Mouse (Mus musculus) ES-E14 (cell line): ENCODE data around the gene Nol4l. TPM values are rescaled to one million over a fixed set of nuclear protein-coding genes. Genes with fewer than 3 reads are reported as not detected.
"Not testable (repeated sequence)": the region's sequence is repeated elsewhere in the genome, so short reads cannot be mapped to it uniquely, and the experiment has no call there.

Experiments
- DNase-seq: peaks from one replicate; pipeline ENCODE4 v3.0.0-alpha.2; 2013; ENCODE audit warnings: low read depth, low spot score
- H3K27ac ChIP-seq: 2 replicates; pipeline ENCODE4 v1.5.1; 2012; ENCODE audit warnings: low read depth, mild to moderate bottlenecking, low read length, moderate library complexity, mixed read lengths; ENCODE audit not compliant: poor library complexity, insufficient read depth, severe bottlenecking
- H3K36me3 ChIP-seq: 2 replicates; pipeline ENCODE4 v1.6.1; 2012; ENCODE audit warnings: mild to moderate bottlenecking, low read length, moderate library complexity, mixed read lengths; ENCODE audit not compliant: control insufficient read depth, poor library complexity, insufficient read depth, severe bottlenecking
- H3K4me1 ChIP-seq, 2 experiments: fragments of 150-350 bp in 1 of 2; sonication (generic) in 1 of 2; 2 replicates each; pipeline ENCODE4 v1.6.1; 2012; ENCODE audit warnings: low read length in 2 of 2, mild to moderate bottlenecking in 1 of 2, mixed read lengths in 1 of 2; ENCODE audit not compliant: control insufficient read depth in 2 of 2, insufficient read depth in 2 of 2, poor library complexity in 1 of 2
- H3K4me3 ChIP-seq, 2 experiments: fragments of 150-350 bp in 1 of 2; sonication (generic) in 1 of 2; 2 replicates each; pipeline ENCODE4 v1.5.1; 2012; ENCODE audit warnings: low read length in 2 of 2, low read depth in 1 of 2, mild to moderate bottlenecking in 1 of 2, mixed read lengths in 1 of 2; ENCODE audit not compliant: insufficient read depth in 1 of 2, poor library complexity in 1 of 2, severe bottlenecking in 1 of 2
- H3K9ac ChIP-seq: 2 replicates; pipeline ENCODE4 v1.6.1; 2012; ENCODE audit warnings: low read depth, mild to moderate bottlenecking, low read length, mixed read lengths; ENCODE audit not compliant: poor library complexity, insufficient read depth, severe bottlenecking
- H3K9me3 ChIP-seq: fragments of 150-350 bp; sonication (generic); 2 replicates; pipeline ENCODE4 v1.6.1; 2012; ENCODE audit warnings: low read depth, mild to moderate bottlenecking, low read length; ENCODE audit not compliant: control insufficient read depth, insufficient read depth
- CHD2 ChIP-seq: IDR thresholded peaks from 2 replicates; pipeline ENCODE4 v1.6.1; 2014; ENCODE audit warnings: mild to moderate bottlenecking, low read depth, low read length, inconsistent platforms
- HCFC1 ChIP-seq: IDR thresholded peaks from 2 replicates; pipeline ENCODE4 v1.6.1; 2012; ENCODE audit warnings: low read length, inconsistent platforms, borderline replicate concordance; ENCODE audit not compliant: insufficient read depth
- MAFK ChIP-seq: IDR thresholded peaks from 2 replicates; pipeline ENCODE4 v1.6.1; 2014; ENCODE audit warnings: mild to moderate bottlenecking, low read depth, low read length, inconsistent platforms; ENCODE audit not compliant: insufficient read depth
- ZC3H11A ChIP-seq: IDR thresholded peaks from 2 replicates; pipeline ENCODE4 v1.6.1; 2012; ENCODE audit warnings: low read depth, mild to moderate bottlenecking, inconsistent platforms, low read length, borderline replicate concordance
- ZNF384 ChIP-seq: IDR thresholded peaks from 2 replicates; pipeline ENCODE4 v1.6.1; 2012; ENCODE audit warnings: low read depth, low read length, inconsistent platforms
- in situ Hi-C, 2 experiments: fragments of 600-800 bp; cut with MboI; formaldehyde crosslinking; loops; one replicate each; pipeline ENCODE4 v1.15.1; 2025; ENCODE audit warnings: low sequenced_read_pairs in 2 of 2, inconsistent platforms in 1 of 2; ENCODE audit not compliant: unreplicated experiment in 2 of 2
- total RNA-seq: library from RNA; depleted of rRNA; stranded (reverse); fragments of 300-350 nt; gene quantifications from 2 replicates; pipeline ENCODE4 v1.2.3, GENCODE M21; 2012

Gene Nol4l
- total RNA-seq, 1 experiment, result 3.8 TPM

DNA sequence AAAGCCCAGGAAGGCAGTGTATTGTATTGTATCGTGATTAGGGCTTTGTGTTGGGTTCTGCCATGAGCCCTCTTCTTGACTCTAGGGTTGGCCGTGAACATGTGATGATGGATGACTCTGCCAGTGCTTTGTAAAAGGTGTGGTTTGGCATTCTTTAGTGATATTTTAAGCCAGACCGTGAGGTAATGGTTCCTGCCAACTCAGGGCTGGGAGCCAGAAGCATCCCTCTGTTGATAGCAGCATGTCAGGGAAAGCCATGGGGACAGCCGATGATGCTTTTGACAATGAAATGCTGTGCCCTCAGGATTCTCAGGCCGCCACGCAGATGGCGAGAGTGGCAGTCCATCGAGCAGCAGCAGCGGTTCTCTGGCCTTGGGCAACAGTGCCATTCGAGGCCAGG is 136.7 kb downstream of the Nol4l start:
- in situ Hi-C loops, result no loop called here
- Histone ChIP-seq H3K36me3 (peaks cover 37% of the 10 kb centered on the region), H3K9me3 (no peaks in the 10 kb centered on the region), H3K27ac (no peak overlapping the region), H3K9ac (no peak overlapping the region), H3K4me1 (0 out of 4 replicates have a peak, but pooled peaks cover 0 to 2% of the 10 kb centered on the region in 2 experiments), H3K4me3 (no peak overlapping the region)
- no peak for DNase-seq
- TF ChIP-seq CHD2 (no peak), HCFC1 (no peak), ZNF384 (no peak), ZC3H11A (no peak), MAFK (no peak)

DNA sequence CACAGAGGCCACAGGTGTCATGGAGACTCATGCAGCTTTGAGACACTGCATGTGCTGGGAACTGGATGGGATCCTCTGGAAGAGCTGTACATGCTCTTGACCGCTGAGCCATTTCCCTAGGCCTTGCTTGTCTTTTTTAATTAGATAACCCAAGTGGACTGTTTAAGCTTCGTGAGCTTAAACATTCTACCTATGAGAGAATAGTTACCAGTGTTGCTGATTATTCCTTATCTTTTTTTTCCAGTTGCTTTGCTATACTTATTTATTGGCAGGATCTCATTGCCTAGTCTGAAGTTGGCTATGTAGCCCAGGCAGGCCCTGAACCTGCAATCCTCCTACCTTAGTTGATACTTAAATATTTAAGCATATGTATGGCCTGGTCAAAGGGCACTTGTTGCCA is 139.9 kb downstream of the Nol4l start:
- Histone ChIP-seq H3K27ac (no peak overlapping the region), H3K9ac (no peak overlapping the region), H3K36me3 (peaks cover 26% of the 10 kb centered on the region), H3K4me1 (no peaks in the 10 kb centered on the region), H3K9me3 (no peaks in the 10 kb centered on the region), H3K4me3 (no peak overlapping the region)
- DNase-seq, result no peak
- in situ Hi-C loops, result no loop called here
- TF ChIP-seq HCFC1 (no peak), ZC3H11A (no peak), ZNF384 (no peak), CHD2 (no peak), MAFK (no peak)

DNA sequence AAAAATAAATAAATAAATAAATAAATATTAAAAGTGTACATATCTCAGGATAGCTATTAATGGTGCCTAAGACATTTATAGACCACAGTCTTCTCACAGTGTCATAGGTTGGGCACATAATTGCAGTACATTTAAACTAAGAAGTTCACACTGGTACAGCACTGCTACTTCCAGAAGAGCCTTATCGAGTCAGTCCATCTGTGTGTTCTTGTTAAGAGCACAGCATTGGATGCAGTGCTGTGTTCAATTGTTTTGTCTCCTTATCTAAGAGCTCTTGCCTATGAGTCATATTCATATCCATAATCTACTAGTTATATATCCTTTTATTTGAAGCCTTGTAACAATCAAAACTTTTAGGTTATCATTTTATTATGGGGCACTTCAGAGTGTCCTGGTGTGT is 149.3 kb downstream of the Nol4l start:
- peaks cover 1 to 2% of the 10 kb centered on the region in 2 experiments; a peak in 1 of 4 replicates for H3K4me1 ChIP-seq
- in situ Hi-C loops, result no loop called here
- no peak overlapping the region for H3K27ac ChIP-seq
- TF ChIP-seq ZC3H11A, result no peak
- no peak for TF ChIP-seq HCFC1
- TF ChIP-seq MAFK, result no peak
- no peak for TF ChIP-seq ZNF384
- TF ChIP-seq CHD2, result no peak
- H3K9me3 ChIP-seq, result no peaks in the 10 kb centered on the region
- no peak overlapping the region for H3K4me3 ChIP-seq
- H3K36me3 ChIP-seq, result peaks cover 9% of the 10 kb centered on the region
- DNase-seq, result no peak
- no peak overlapping the region for H3K9ac ChIP-seq

DNA sequence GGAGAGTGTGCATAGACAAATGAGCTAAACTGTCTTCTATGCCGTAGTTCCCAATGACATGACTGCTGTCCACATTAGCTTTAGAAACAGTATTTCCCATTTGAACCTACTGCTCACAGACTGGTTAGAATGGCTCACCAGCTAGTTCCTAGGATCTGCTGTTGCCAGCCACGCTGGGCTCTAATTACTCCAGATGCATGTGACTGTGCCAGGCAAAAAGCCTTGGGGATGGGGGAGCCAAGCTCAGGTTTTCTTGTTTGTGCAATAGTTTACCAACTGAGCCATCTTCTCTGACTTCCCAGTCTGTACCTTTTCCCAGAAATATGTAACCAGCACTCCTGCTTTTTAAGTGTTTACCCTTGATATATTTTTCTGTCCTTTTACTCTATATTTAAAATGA is 154.4 kb downstream of the Nol4l start:
- no peak for TF ChIP-seq MAFK
- TF ChIP-seq CHD2, result no peak
- no peak for TF ChIP-seq HCFC1
- TF ChIP-seq ZNF384, result no peak
- TF ChIP-seq ZC3H11A, result no peak
- H3K9ac ChIP-seq, result no peak overlapping the region
- H3K4me3 ChIP-seq, result no peak overlapping the region
- H3K27ac ChIP-seq, result no peak overlapping the region
- H3K9me3 ChIP-seq, result no peaks in the 10 kb centered on the region
- no peak for DNase-seq
- peaks cover 2 to 11% of the 10 kb centered on the region in 2 experiments for H3K4me1 ChIP-seq
- in situ Hi-C loops, result no loop called here
- H3K36me3 ChIP-seq, result peaks cover 2% of the 10 kb centered on the region; the same call in 1 of the 2 replicates

DNA sequence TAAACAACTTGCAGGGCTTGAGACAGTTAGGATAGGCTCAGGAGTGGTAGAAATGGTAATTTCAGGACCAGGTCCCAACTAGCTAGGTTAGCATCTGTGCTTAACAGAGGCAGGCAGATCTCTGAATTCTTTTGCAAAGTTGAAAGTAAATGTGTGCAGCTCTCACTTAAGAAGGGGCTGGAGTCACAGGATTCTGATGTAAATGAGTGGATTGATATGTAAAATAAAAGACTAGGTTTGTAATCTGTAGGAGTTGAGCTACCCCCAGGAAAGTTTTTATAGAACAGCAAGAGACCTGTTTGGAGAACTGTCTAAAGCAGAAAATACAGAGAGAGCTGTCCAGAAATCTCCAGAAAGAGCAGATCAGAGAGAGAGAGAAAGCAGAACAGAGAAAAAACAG is 158.9 kb downstream of the Nol4l start:
- no peaks in the 10 kb centered on the region for H3K9me3 ChIP-seq
- peak; percentile 64 for DNase-seq
- no peak overlapping the region for H3K4me3 ChIP-seq
- H3K4me1 ChIP-seq, result peaks cover 6 to 19% of the 10 kb centered on the region in 2 experiments
- H3K27ac ChIP-seq, result no peak overlapping the region; the same call in 1 of the 2 replicates
- peaks cover 8% of the 10 kb centered on the region for H3K36me3 ChIP-seq
- H3K9ac ChIP-seq, result no peak overlapping the region
- TF ChIP-seq CHD2 (0 out of 2 replicates have a peak, but pooled peaks have one; percentile 6), ZNF384 (no peak)
- in situ Hi-C loops, result no loop called here

DNA sequence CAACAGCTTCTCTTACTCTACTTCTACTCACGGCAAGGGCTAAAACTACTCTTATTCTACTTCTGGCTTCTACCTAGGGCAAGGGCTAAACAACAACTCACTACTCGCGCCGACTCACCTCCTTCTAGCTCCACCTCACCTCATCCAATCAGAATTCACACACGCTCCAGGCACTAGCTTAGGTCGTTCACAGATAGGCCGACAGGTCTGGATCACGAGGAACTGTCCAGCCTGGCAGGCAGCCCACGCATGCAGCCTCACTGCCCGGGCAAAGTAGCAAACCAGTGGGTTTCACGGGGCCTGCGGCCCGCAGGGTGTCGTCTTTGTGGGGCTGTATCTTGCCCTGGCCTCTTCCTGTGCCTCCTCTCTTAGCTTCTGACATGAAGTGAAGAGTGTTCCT is 165.2 kb downstream of the Nol4l start:
- H3K9me3 ChIP-seq, H3K27ac ChIP-seq, H3K9ac ChIP-seq, in situ Hi-C loops, DNase-seq, H3K4me1 ChIP-seq, H3K4me3 ChIP-seq: not testable (repeated sequence)
- H3K36me3 ChIP-seq, result peaks cover 22% of the 10 kb centered on the region
